Mouse (Mus musculus): ENCODE measurements around the gene Lrba. TPM values are rescaled to one million over a fixed set of nuclear protein-coding genes. Genes with fewer than 3 reads are reported as not detected.

Lrba gene
- polyA plus RNA-seq, 1 experiment from 2014 or later: 2.5 TPM

DNA sequence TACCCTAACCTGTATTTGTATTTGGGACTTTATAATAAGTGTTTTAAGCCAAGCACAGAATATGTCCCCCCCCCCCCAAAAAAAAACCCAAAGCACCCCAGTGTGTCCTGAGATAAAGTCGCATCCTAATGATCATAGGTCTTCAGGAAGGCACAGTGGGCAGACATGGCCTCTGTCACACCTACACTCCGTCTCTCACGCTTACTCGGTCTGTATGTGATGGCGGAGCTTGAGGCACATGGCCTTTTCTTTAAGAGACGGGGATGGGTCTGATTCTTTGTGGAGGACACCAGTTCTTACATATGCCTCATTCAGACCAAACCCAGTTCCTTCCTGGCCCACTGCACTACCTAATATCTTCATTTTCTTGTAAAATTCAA is 537.5 kb downstream of the Lrba start:
- H3K9ac ChIP-seq (replicated peaks; ENCODE audit: low read depth): no peak overlapping the region
- no peak overlapping the region for H3K4me3 ChIP-seq (ENCODE audit: low read depth, low read length)

DNA sequence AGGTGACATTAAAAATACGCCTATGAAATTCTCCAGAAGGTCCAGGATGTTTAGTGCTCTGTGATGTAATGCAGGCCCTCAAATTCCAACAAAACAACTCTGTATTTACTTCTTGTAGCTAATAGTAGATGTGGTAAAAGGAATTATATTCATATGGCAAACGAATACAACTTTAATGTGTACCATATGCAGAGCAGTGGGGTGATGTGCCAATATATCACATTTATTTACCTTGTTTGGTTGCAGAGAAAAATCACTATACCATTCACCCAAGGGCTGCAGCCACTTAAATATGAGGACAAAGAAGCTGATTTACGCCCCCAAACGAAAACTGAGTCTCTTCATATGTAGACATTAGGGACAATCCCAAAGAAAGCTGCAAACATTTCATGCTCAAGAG is 538.0 kb downstream of the Lrba start:
- H3K9ac ChIP-seq (replicated peaks; ENCODE audit: low read depth): no peak overlapping the region
- 92% methylated on average over 4 of the region's 4 CpGs for WGBS
- H3K36me3 ChIP-seq (ENCODE audit: insufficient read depth, low read length): no peaks in the 10 kb centered on the region
- no peak overlapping the region for H3K4me2 ChIP-seq (replicated peaks; ENCODE audit: low read depth, low read length)
- H3K4me3 ChIP-seq (ENCODE audit: low read depth, low read length): no peak overlapping the region
- no peak overlapping the region for H3K27ac ChIP-seq (ENCODE audit: low read length)
- TF ChIP-seq CTCF (IDR thresholded peaks at IDR 0.05) (no peak), EP300 (IDR thresholded peaks at IDR 0.05) (no peak)
- ATAC-seq: no peak
- H3K4me1 ChIP-seq (ENCODE audit: insufficient read depth, low read depth, low read length): no peaks in the 10 kb centered on the region
- no peak for DNase-seq (ENCODE audit: low spot score)
- no peaks in the 10 kb centered on the region for H3K27me3 ChIP-seq (replicated peaks; ENCODE audit: insufficient read depth, low read length)
- H3K9me3 ChIP-seq (ENCODE audit: low read length): no peaks in the 10 kb centered on the region

More for the DNA sequence above, 537.5 kb downstream of the Lrba start:
- no peaks in the 10 kb centered on the region for H3K4me1 ChIP-seq (ENCODE audit: insufficient read depth, low read depth, low read length)
- no peaks in the 10 kb centered on the region for H3K27me3 ChIP-seq (replicated peaks; ENCODE audit: insufficient read depth, low read length)
- no peak overlapping the region for H3K4me2 ChIP-seq (replicated peaks; ENCODE audit: low read depth, low read length)
- H3K36me3 ChIP-seq (ENCODE audit: insufficient read depth, low read length): no peaks in the 10 kb centered on the region
- H3K27ac ChIP-seq (ENCODE audit: low read length): no peak overlapping the region
- ATAC-seq (no peak), DNase-seq (ENCODE audit: low spot score) (no peak)
- 93% methylated on average over 6 of the region's 6 CpGs for WGBS
- TF ChIP-seq CTCF (IDR thresholded peaks at IDR 0.05) (no peak), EP300 (IDR thresholded peaks at IDR 0.05) (no peak)
- no peaks in the 10 kb centered on the region for H3K9me3 ChIP-seq (ENCODE audit: low read length)

DNA sequence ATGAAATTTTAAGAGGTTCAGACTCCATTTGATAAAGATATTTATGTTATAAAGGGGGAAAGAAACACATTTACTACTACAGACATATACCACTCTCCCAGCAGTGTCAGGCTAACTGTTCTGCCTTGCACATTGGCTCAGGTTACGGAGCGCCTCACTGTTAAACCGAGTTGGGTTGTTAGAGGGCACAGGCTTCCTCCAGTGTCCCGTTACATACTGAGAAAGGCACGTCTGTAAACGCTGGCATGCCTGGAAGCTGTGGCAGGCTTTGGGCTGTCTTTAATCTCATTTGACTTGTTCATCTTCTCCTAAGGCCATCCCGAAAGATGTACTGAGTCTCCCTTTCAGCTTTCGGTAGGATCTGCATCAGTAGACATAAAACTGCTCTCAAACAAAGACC is 544.1 kb downstream of the Lrba start:
- Histone ChIP-seq H3K36me3 (ENCODE audit: insufficient read depth, low read length) (no peaks in the 10 kb centered on the region), H3K9ac (replicated peaks; ENCODE audit: low read depth) (no peak overlapping the region), H3K4me1 (ENCODE audit: insufficient read depth, low read depth, low read length) (no peaks in the 10 kb centered on the region), H3K4me3 (ENCODE audit: low read depth, low read length) (no peak overlapping the region), H3K27ac (ENCODE audit: low read length) (no peak overlapping the region), H3K27me3 (replicated peaks; ENCODE audit: insufficient read depth, low read length) (no peaks in the 10 kb centered on the region), H3K9me3 (ENCODE audit: low read length) (no peaks in the 10 kb centered on the region), H3K4me2 (replicated peaks; ENCODE audit: low read depth, low read length) (no peak overlapping the region)
- WGBS: 42% methylated on average over 8 of the region's 8 CpGs
- ATAC-seq: no peak
- DNase-seq (ENCODE audit: low spot score): no peak
- TF ChIP-seq CTCF (IDR thresholded peaks at IDR 0.05) (no peak), EP300 (IDR thresholded peaks at IDR 0.05) (no peak)

DNA sequence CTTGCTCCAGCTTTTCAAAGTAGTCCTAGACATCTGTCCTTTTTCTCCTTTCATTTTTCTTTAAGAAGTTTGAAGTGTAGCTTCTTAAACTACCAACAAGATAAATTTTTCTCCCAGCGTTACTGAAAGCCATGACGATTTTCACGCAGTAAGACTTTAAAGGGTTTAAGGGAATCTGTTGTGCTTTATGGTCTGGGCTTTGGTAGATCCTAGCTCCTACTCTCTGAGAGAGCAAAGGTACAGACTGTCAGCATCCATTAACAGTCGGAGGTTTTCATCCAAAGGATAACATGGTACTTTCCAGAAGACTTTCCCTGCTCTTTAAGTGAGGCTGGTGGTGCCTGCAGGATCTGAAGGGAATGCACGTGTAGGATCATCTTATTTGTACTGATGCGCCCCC is 544.5 kb downstream of the Lrba start:
- DNase-seq (ENCODE audit: low spot score) (no peak), ATAC-seq (no peak)
- no peaks in the 10 kb centered on the region for H3K27me3 ChIP-seq (replicated peaks; ENCODE audit: insufficient read depth, low read length)
- H3K4me3 ChIP-seq (ENCODE audit: low read depth, low read length): no peak overlapping the region
- no peaks in the 10 kb centered on the region for H3K4me1 ChIP-seq (ENCODE audit: insufficient read depth, low read depth, low read length)
- WGBS: 62% methylated on average over 6 of the region's 6 CpGs
- no peaks in the 10 kb centered on the region for H3K9me3 ChIP-seq (ENCODE audit: low read length)
- no peak overlapping the region for H3K27ac ChIP-seq (ENCODE audit: low read length)
- no peaks in the 10 kb centered on the region for H3K36me3 ChIP-seq (ENCODE audit: insufficient read depth, low read length)
- H3K9ac ChIP-seq (replicated peaks; ENCODE audit: low read depth): no peak overlapping the region
- TF ChIP-seq CTCF (IDR thresholded peaks at IDR 0.05) (no peak), EP300 (IDR thresholded peaks at IDR 0.05) (no peak)
- no peak overlapping the region for H3K4me2 ChIP-seq (replicated peaks; ENCODE audit: low read depth, low read length)

DNA sequence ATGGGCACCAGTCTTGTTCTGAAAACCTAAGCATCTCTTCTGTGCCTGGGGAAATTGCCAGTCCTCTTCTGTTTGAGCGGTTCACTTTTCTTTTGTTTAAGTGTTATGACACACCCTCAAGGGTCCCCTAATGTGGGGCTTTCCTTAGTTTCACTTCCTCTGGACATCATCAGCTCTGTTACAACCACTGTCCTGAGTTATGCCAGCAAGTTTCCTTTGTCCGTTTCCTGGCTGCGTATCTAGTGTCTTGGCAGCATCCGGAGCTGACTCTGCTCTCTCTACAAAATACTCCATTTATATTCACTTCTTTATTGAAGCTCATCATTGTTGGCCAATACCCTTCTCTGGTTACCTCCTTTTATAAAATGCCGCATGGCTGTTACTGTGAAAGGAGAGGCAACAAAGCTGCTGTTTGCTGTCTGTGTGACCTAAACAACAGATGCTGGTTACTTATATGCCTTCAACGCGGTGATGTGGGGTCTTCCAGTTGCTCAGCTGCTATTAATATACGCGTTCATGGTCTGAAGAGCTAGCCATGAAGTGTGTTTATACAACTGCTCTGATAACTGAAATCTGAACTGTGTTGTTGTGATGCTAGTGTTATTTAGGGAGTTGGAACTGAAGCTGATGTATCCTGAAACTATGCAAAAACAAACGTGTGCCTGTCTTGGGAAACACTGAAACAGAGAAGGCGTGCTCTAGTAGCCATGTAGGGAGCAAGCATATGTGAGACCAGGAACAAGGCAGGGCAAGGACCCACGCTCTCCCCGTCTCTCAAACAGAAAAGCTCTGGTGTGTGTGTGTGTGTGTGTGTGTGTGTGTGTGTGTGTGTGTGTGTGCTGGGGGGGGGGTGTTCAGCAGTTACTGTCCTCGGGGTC is 550.3 kb downstream of the Lrba start:
- Histone ChIP-seq H3K27ac (ENCODE audit: low read length) (no peak overlapping the region), H3K4me1 (ENCODE audit: insufficient read depth, low read depth, low read length) (no peaks in the 10 kb centered on the region; the same call in 1 of the 2 replicates), H3K4me3 (ENCODE audit: low read depth, low read length) (no peak overlapping the region), H3K27me3 (replicated peaks; ENCODE audit: insufficient read depth, low read length) (no peaks in the 10 kb centered on the region), H3K9me3 (ENCODE audit: low read length) (no peaks in the 10 kb centered on the region), H3K4me2 (replicated peaks; ENCODE audit: low read depth, low read length) (peak overlapping the region; percentile 33; the same call in 1 of the 2 replicates), H3K9ac (replicated peaks; ENCODE audit: low read depth) (no peak overlapping the region), H3K36me3 (ENCODE audit: insufficient read depth, low read length) (no peaks in the 10 kb centered on the region)
- ATAC-seq (peak; percentile 85), DNase-seq (ENCODE audit: low spot score) (peak; percentile 72)
- TF ChIP-seq CTCF (IDR thresholded peaks at IDR 0.05) (no peak), EP300 (IDR thresholded peaks at IDR 0.05) (0 out of 2 replicates have a peak, but pooled peaks have one; percentile 39)
- WGBS: 37% methylated on average over 14 of the region's 14 CpGs

DNA sequence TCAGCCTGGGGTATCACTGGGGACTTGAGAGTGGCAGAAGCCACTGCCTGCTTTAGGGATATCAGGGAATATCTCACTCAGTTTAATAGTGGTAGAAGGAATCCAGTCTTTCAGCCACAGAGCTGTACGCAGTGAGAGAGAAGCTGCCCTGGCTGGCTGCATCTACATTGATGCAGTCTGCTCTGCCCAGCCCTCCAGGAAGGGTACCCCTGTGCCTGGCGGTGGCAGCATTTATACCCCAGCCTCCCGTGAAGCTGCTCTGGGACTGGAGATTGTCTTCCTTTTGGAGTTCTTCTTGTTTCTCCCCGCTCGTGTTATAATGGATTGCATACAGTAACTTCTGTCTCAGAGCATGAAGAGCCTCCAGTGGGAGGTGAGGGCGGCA is 551.0 kb downstream of the Lrba start:
- ATAC-seq (no peak), DNase-seq (ENCODE audit: low spot score) (no peak)
- Histone ChIP-seq H3K9ac (replicated peaks; ENCODE audit: low read depth) (no peak overlapping the region), H3K4me3 (ENCODE audit: low read depth, low read length) (no peak overlapping the region), H3K27ac (ENCODE audit: low read length) (no peak overlapping the region), H3K4me1 (ENCODE audit: insufficient read depth, low read depth, low read length) (no peaks in the 10 kb centered on the region; the same call in 1 of the 2 replicates), H3K36me3 (ENCODE audit: insufficient read depth, low read length) (no peaks in the 10 kb centered on the region), H3K4me2 (replicated peaks; ENCODE audit: low read depth, low read length) (no peak overlapping the region), H3K9me3 (ENCODE audit: low read length) (no peaks in the 10 kb centered on the region), H3K27me3 (replicated peaks; ENCODE audit: insufficient read depth, low read length) (no peaks in the 10 kb centered on the region)
- TF ChIP-seq EP300 (IDR thresholded peaks at IDR 0.05): no peak
- no peak for TF ChIP-seq CTCF (IDR thresholded peaks at IDR 0.05)
- 77% methylated on average over 6 of the region's 6 CpGs for WGBS
